Mouse (Mus musculus) liver, embryonic 16.5 days (tissue): Measurements from ENCODE around the gene Scn8a. TPM values are rescaled to one million over a fixed set of nuclear protein-coding genes. Genes with fewer than 3 reads are reported as not detected.

ENCODE experiments used
- ATAC-seq: fragments of 200-750 bp; cut with Nextera tagmentation; 2 replicates; pipeline ENCODE4 v1.8.0; 2017; ENCODE audit warnings: low read depth, mild to moderate bottlenecking, moderate number of reproducible peaks, moderate library complexity
- H3K27ac ChIP-seq: fragments of 300-500 bp; sonication (generic); 2 replicates; pipeline ENCODE4 v1.5.1; 2014; ENCODE audit warnings: mild to moderate bottlenecking, low read length
- H3K27me3 ChIP-seq: fragments of 300-500 bp; sonication (generic); 2 replicates; pipeline ENCODE4 v1.6.1; 2014; ENCODE audit warnings: low read depth, low read length, mixed read lengths; ENCODE audit not compliant: control insufficient read depth, insufficient read depth
- H3K36me3 ChIP-seq: fragments of 300-500 bp; sonication (generic); 2 replicates; pipeline ENCODE4 v1.6.1; 2014; ENCODE audit warnings: mild to moderate bottlenecking; ENCODE audit not compliant: control insufficient read depth, insufficient read depth
- H3K4me1 ChIP-seq: fragments of 300-500 bp; sonication (generic); 2 replicates; pipeline ENCODE4 v1.6.1; 2014; ENCODE audit warnings: low read depth, low read length, mixed read lengths; ENCODE audit not compliant: control insufficient read depth
- H3K4me2 ChIP-seq: fragments of 300-500 bp; sonication (generic); 2 replicates; pipeline ENCODE4 v1.6.1; 2014; ENCODE audit warnings: low read depth, low read length, mixed read lengths
- H3K4me3 ChIP-seq: fragments of 300-500 bp; sonication (generic); 2 replicates; pipeline ENCODE4 v1.5.1; 2014; ENCODE audit warnings: low read depth, mild to moderate bottlenecking, low read length
- H3K9ac ChIP-seq: fragments of 300-500 bp; sonication (generic); 2 replicates; pipeline ENCODE4 v1.6.1; 2014; ENCODE audit warnings: low read depth, low read length
- H3K9me3 ChIP-seq: fragments of 300-500 bp; sonication (generic); replicated peaks from 2 replicates; pipeline ENCODE4 v1.6.1; 2016; ENCODE audit warnings: low read length; ENCODE audit not compliant: control insufficient read depth
- WGBS: fragments of 180-500 bp; shearing (Covaris S2); extraction: QIAGEN DNeasy Blood & Tissue Kit; methylation state at CpG from one replicate; pipeline ENCODE4 v1.1.7; 2014; ENCODE audit not compliant: insufficient replicate concordance; 5-methylcytosine and 5-hydroxymethylcytosine counted together
- polyA plus RNA-seq: library from polyadenylated mRNA; unstranded; fragments of >200 nt; fragmentation: Nextera tagmentation; extraction: Ambion mirVana; gene quantifications from 2 replicates; pipeline ENCODE4 v1.2.1, GENCODE M21; 2015

Scn8a gene
- polyA plus RNA-seq, 1 experiment from 2014 or later = 0.72 TPM

DNA sequence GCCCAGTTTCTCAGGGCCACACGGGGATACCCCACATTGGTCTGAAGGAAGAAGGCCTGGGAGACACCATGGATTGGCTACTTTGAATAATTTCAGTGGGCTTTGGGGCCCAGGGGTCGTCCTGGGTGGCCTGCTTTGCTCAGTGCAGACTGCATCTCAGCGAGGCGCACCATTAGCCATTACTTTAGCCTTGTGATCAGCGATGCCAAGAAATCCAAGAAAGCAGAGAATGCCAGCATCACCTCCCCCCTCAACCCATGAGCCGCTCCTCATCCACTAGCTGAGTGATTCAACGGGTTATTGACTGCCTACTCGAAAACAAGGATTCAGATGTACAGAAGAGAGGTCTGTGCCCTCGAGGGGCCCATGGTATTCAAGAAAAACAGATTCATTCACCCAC lies 34.2 kb downstream of the Scn8a start:
- ATAC-seq = no peak
- Histone ChIP-seq H3K36me3 (no peaks in the 10 kb centered on the region), H3K9ac (no peak overlapping the region), H3K4me3 (no peak overlapping the region), H3K4me1 (no peaks in the 10 kb centered on the region), H3K9me3 (no peaks in the 10 kb centered on the region), H3K27me3 (no peaks in the 10 kb centered on the region), H3K4me2 (no peak overlapping the region), H3K27ac (no peak overlapping the region)
- 52% methylated on average over 9 of the region's 9 CpGs for WGBS

DNA sequence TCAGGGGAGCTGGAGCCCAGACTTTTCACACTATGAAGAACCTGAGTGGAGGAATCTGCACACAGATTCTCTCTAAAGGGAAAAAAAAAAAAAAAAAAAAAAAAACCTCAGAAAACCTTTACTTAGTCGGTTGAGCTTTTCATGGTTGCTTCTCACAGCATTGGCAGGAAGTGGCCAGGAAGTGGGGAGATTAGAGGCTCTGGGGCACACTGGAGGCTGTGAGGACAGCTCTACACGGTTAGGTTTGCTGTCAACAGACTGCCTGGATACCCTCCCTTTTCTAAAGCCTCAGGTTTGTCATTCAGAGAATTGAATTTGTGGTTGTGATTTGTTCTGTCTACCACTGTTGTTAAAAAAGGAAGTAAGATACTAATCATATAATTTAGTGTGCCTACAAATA lies 35.3 kb downstream of the Scn8a start:
- no peak for ATAC-seq
- no peak overlapping the region for H3K4me3 ChIP-seq
- WGBS = 2% methylated on average over 2 of the region's 2 CpGs
- no peaks in the 10 kb centered on the region for H3K9me3 ChIP-seq
- H3K4me2 ChIP-seq = no peak overlapping the region
- no peaks in the 10 kb centered on the region for H3K4me1 ChIP-seq
- H3K36me3 ChIP-seq = no peaks in the 10 kb centered on the region
- H3K9ac ChIP-seq = no peak overlapping the region
- H3K27ac ChIP-seq = no peak overlapping the region
- H3K27me3 ChIP-seq = no peaks in the 10 kb centered on the region

DNA sequence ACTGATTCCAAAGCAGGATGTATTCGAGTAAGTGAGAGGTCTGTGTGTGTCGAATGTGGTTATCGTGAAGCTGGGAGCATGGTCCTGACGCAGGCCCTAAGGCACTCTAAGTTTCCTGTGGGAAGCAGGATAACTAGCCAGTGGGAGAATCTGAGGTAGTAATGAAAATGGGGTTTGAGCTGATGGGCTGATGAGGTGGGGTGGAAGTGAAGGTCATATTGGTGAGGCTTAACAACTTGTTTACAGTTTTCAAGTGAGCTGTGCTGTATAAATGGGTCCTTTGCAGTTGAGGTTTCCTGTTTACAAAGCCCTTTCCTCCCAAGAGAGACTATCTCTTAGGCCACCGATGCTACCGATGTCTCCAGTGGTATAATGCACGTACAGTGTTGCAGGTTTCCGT lies 36.1 kb downstream of the Scn8a start:
- Histone ChIP-seq H3K4me1 (no peaks in the 10 kb centered on the region), H3K36me3 (no peaks in the 10 kb centered on the region), H3K27me3 (no peaks in the 10 kb centered on the region), H3K4me3 (no peak overlapping the region), H3K27ac (no peak overlapping the region), H3K9me3 (no peaks in the 10 kb centered on the region), H3K4me2 (no peak overlapping the region), H3K9ac (no peak overlapping the region)
- WGBS = 11% methylated on average over 8 of the region's 8 CpGs
- ATAC-seq = no peak

DNA sequence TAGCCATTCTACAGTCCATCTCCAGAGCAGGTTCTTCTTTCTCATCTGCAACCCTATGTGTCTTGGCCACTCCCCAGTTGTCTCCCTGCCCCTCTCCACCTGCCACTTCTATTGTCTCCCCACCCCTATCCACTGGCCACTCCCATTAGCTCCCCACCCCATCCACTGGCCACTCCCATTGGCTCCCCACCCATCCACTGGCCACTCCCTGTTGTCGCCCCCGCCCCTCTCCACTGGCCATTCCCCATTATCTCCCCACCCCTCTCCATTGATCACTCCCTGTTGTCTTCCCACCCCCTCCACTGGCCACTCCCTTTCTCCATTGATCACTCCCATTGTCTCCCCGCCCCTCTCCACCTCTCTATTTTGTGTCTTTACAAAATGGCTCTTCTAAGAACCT lies 39.2 kb downstream of the Scn8a start:
- WGBS = 32% methylated on average over 3 of the region's 3 CpGs
- H3K4me2 ChIP-seq = no peak overlapping the region
- ATAC-seq = no peak

DNA sequence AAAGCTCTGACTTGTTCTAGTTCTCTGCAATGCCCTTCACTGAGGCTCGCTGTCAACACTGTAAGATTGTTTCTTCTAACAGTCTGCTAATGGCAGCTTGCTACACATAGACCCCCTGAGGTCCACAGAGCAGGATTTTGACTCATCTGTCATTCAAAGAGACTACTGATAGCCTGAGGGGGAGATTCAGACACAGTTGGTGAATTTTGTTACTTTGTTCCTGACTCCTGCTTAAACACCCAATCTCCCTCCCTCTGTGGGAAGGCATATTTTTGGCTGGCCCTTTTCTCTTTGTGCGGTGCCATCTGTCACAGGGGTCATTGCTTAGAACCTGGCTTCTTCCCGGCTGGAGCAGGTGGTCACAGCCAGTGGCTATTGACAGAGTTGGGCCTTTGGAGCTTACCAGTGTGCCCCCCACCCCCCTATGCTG lies 40.1 kb downstream of the Scn8a start:
- Histone ChIP-seq H3K36me3 (no peaks in the 10 kb centered on the region), H3K4me1 (no peaks in the 10 kb centered on the region), H3K9me3 (no peaks in the 10 kb centered on the region), H3K9ac (no peak overlapping the region), H3K4me2 (no peak overlapping the region), H3K4me3 (no peak overlapping the region), H3K27ac (no peak overlapping the region), H3K27me3 (no peaks in the 10 kb centered on the region)
- 35% methylated on average over 3 of the region's 3 CpGs for WGBS
- ATAC-seq = no peak

More for the DNA sequence above, 39.2 kb downstream of the Scn8a start:
- Histone ChIP-seq H3K27me3 (no peaks in the 10 kb centered on the region), H3K27ac (no peak overlapping the region), H3K36me3 (no peaks in the 10 kb centered on the region), H3K9me3 (no peaks in the 10 kb centered on the region), H3K4me3 (no peak overlapping the region), H3K9ac (no peak overlapping the region), H3K4me1 (no peaks in the 10 kb centered on the region)

DNA sequence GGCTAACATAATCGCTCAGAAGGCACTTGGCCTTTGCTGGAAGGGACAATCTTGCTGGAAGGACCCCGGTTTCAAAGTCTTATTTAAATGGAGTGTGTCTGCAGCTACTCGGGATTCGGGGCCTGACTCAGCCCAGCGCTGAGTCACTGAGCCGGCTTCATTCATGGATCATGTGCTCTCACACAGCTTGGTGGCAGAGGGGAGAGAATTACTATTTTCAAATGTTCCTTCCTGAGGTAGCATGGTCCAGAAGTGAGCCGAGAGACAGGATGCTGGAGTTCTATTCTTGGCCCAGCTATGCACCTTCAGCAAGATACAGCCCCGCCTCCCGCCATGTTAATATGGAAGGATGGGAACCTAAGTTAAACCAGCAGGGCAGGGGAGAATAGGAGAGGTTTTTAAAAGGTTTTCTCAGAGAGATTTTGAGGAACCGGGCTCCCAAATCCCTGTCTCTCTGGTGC lies 40.8 kb downstream of the Scn8a start:
- Histone ChIP-seq H3K4me1 (no peaks in the 10 kb centered on the region), H3K4me2 (no peak overlapping the region), H3K36me3 (no peaks in the 10 kb centered on the region), H3K9ac (no peak overlapping the region), H3K9me3 (no peaks in the 10 kb centered on the region), H3K27ac (no peak overlapping the region), H3K4me3 (no peak overlapping the region), H3K27me3 (no peaks in the 10 kb centered on the region)
- WGBS = 52% methylated on average over 10 of the region's 10 CpGs
- ATAC-seq = no peak

DNA sequence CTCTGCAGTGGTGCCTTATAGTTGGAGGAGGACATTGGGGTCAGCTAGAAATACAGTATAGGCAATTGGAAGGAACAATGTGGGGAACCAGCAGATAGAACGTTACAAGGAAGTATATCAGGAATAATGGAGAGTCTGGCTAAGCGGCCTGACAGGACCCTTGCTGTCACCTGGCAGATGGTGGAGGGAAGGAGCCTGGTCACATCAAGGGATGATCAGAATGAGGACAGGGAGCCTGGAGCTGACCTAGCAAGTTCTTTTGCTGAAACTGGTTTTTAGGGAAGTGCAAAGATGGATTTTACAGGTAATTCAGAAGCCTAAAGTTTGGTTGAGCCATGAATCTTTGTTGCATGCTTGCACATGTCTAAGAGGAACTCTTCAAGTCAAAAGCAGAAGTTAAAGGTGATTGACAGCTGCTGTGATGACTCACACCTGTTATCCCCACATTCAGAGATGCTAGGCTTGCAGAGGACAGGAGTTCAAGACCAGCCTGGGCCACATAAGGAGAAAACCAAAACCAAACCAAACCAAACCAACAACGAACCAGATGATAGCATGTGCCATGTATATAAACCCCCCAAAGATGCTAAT lies 43.1 kb downstream of the Scn8a start:
- H3K4me3 ChIP-seq = no peak overlapping the region
- no peak for ATAC-seq
- H3K4me1 ChIP-seq = no peaks in the 10 kb centered on the region
- H3K4me2 ChIP-seq = no peak overlapping the region
- no peaks in the 10 kb centered on the region for H3K36me3 ChIP-seq
- no peak overlapping the region for H3K27ac ChIP-seq
- H3K9me3 ChIP-seq = no peaks in the 10 kb centered on the region
- no peaks in the 10 kb centered on the region for H3K27me3 ChIP-seq
- no peak overlapping the region for H3K9ac ChIP-seq
- WGBS = 49% methylated on average over 3 of the region's 3 CpGs

DNA sequence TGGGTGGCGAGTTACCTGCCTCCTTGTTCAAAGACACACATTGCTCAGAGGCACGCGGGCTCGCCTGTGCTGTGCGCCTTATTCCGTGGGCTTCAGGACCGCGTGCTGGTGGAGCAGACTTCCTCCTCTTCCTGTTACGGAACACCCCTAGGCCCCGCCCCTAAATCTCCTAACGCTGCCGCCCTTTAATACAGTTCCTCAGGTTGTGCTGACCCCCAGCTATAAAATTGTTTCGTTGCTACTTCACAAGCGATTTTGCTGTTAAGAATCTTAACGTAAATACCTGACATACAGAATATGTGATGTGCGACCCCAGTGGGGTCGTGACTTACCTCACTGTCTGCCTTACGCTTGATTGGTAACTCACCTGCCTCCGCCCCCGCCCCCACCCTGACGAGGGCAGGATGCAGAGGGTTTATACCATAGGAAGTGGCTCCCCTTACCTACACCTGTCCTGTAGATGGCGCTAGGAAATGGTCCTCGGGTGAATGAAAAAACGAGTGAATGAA lies 45.1 kb downstream of the Scn8a start:
- no peak for ATAC-seq
- H3K4me2 ChIP-seq = no peak overlapping the region
- WGBS = 2% methylated on average over 24 of the region's 24 CpGs

DNA sequence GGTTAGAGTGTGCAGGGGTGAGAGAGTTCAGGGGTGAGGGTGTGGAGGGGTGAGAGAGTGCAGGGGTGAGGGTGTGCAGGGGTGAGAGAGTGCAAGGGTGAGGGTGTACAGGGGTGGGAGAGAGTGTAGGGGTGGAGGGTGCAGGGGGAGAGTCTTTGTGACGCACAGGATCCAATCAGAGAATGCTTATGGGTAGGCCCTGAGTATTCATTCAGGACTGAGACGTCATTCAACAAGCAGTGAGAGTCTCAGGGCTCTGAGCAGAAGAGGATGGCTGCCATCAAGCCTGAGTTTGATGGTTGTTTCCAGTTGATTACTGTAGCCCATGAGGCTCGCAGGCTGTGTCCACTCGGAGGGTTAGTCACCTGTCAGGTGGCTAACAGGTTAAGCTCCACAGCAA lies 48.4 kb downstream of the Scn8a start:
- Histone ChIP-seq H3K9me3 (no peaks in the 10 kb centered on the region), H3K9ac (no peak overlapping the region), H3K36me3 (no peaks in the 10 kb centered on the region), H3K4me3 (no peak overlapping the region), H3K4me1 (no peaks in the 10 kb centered on the region), H3K27ac (no peak overlapping the region), H3K4me2 (no peak overlapping the region), H3K27me3 (no peaks in the 10 kb centered on the region; the same call in 1 of the 2 replicates)
- no peak for ATAC-seq
- 39% methylated on average over 4 of the region's 4 CpGs for WGBS

More for the DNA sequence above, 45.1 kb downstream of the Scn8a start:
- no peaks in the 10 kb centered on the region for H3K4me1 ChIP-seq
- no peak overlapping the region for H3K4me3 ChIP-seq
- H3K9me3 ChIP-seq = no peaks in the 10 kb centered on the region
- H3K27me3 ChIP-seq = no peaks in the 10 kb centered on the region
- no peak overlapping the region for H3K9ac ChIP-seq
- no peaks in the 10 kb centered on the region for H3K36me3 ChIP-seq
- no peak overlapping the region for H3K27ac ChIP-seq
